Mouse (Mus musculus) cerebellum, postnatal 25 days (tissue): ENCODE data around the gene Sptssb.

ENCODE experiments used
- DNase-seq, 2 experiments: peaks; one replicate each; pipeline ENCODE4 v3.0.0; 2021; ENCODE audit warnings: mixed read lengths in 2 of 2

Sptssb gene

GRCm38 (mm10) chr3:69859858-69860588 lies at the start of gene Sptssb:
Gene Sptssb (minus strand): TSS chr3:69859940.
- peak; percentile 79 to 83 for DNase-seq

DNA sequence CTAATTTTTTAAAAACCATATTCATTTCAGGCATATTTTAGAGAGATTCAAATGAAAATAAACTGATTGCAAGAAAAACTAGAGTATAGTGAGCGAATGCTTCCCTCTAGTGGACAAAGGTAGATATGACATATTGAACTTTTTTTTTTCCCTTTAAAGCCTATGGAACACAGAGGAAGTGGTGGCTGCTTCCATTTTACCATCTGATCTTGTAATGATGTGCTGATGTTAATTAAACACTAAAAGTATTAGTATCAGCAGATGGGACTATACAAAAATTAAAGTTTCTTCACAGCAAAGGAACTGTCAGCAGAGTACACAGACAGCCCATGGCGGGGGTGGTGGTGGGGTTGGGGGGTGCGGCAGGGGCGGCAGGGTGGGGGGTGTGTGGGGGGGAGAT lies 48.3 kb upstream of the Sptssb start:
- no peak for DNase-seq

- no peak for DNase-seq
Observed at GRCm38 (mm10) chr3:69907564-69907963, 47.8 kb upstream of the Sptssb start.

GRCm38 (mm10) chr3:69902787-69903477 lies 43.2 kb upstream of the Sptssb start:
- peak; percentile 32 to 67 for DNase-seq

DNA sequence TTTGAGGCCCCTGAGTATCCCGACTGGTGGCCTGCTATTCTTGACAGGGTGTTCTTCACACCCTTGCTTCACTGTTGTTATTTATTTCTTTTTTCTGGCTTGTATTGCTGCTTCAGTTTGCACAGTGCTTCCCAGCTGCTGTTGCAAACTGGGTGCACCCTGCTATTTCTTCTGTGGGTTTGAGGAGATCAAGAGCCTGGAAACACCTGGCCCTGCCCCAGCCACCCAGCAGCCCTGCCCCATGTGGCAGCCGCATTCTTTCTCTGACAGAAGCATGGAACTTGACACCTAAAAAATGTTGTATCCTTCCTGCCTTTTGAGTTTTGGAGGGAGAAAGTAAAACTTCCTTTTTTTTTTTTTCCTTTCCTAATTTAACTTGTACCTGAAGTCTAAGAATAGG lies 42.6 kb upstream of the Sptssb start:
- DNase-seq = no peak

GRCm38 (mm10) chr3:69901874-69902381 lies 42.2 kb upstream of the Sptssb start:
- DNase-seq = no peak

- DNase-seq = no peak
Observed at GRCm38 (mm10) chr3:69900335-69900734, 40.6 kb upstream of the Sptssb start.

DNA sequence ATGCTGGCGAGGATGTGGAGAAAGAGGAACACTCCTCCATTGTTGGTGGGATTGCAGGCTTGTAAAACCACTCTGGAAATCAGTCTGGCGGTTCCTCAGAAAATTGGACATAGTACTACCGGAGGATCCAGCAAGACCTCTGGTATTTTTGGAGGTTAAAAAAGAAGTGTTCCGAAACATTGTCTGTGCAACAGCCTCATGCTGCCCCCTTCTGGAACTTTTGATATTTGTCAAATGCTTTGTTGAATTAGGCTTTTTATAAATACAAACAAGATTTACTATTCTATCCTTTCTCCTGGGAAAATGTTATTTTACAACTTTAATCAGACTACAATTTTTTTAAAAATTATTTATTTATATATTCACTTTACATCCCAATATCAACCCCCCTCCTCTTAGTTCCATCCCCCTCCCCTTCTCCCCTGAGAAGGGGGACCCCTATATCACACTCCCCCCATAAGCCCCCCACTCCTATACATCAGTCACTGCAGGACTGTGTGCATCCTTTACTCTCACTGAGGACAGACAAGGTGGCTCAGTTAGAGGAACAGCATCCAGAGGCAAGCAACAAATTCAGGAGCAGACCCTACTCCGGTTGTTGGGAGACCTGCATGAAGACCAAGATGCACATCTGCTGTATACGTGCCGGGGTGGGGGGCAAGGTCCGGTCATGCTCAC lies 38.3 kb upstream of the Sptssb start:
- DNase-seq = peak; percentile 40 to 71

DNA sequence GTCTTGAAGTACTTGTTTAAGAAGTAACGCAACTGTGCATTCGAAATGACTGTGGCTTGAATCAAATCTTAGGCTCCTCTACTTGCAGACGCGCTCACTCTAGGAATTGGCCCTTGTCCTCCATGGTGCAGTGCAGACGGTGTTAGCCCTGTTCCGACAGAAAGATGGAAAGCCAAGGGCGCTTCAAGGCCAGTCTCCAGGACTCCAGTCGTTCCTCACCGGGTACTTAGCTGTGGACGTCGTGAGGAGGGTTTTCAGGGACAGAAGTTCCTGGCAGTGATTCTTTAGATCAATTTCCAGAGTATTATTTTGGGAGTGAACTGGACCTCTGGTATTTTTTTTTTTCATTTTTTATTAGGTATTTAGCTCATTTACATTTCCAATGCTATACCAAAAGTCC lies 35.8 kb upstream of the Sptssb start:
- DNase-seq = peak; percentile 40 to 42

DNA sequence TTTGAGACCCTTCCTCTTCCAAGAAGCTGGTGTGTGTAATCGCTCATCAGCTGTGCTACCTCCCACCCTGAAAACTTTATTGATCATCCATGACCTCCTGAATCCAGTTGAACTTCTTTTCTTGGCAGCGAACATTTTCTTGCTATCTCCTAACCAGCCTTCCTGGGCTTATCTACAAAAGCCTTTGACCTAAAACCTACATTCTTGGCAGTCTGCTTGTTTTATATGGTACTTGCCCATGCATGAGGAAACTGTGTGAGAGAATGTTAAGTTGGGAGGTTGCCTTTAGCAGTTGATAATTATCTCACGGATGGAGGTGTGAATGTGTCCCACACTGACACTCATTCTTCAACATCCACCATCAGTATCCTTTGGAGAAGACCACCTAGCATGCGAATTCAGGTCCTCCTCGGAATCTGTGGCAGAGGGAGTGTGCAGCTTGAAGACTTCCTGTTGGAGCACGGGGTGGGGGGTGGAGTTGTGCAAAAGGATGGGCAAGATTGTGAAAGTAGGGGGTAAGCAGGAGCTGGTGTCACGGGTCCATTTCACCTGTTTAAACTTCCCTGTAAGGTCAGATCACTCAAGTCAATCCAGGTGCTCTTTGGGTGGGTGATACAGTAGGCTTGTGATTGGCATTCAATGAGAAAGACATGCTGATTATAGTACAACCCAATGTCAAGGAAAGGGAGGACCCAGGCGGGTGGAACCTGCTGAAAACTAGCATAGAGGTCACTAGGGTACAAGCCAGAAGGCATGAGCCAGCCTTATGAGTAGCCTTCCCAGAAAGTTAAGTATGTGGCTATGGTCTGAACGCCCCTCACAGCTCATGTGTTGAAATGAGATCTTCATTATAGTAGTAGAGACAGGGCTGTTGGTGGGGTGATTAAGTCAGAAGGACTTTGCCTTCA lies 32.7 kb upstream of the Sptssb start:
- no peak for DNase-seq

GRCm38 (mm10) chr3:69885866-69886265 lies 26.1 kb upstream of the Sptssb start:
- DNase-seq = peak; percentile 28 to 42

DNA sequence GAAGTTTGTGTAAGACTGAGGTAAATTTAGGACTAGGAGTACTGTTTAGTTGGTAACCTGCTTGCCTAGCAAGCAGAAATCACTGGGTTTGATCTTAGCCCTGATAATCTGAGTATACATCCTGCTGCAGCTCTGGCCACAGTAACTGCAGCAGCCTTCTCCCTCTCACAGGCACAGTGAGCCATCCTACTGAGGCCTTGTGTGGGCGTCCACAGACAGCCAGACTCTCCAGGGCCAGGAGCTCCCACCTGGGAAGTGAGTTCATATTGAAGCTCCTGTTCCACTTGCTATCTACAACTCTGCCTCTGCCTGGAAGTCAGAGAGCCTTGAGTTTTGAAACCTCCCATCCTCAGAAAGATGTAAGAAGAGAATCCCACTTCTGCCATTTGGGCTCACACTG lies 24.0 kb upstream of the Sptssb start:
- DNase-seq = no peak

DNA sequence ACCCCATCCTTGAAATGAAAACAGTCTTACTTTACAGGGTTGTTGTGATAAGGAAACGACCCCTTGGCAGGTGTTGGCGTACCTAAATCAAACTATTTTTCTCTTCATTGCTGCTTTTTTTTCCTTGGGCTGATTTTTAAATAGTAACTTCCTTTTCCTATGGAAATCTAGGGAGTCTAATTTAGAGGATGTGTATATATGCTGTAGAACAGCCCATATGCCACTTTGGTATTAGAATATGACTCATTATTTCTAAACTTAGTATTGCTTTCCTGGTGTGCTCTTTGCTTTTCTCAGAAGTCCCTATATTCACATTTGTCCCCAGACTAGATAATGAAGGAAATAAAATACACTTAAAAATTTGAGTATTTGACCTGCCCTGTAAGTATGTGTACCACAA lies 17.8 kb upstream of the Sptssb start:
- DNase-seq = no peak

- no peak for DNase-seq
Observed at GRCm38 (mm10) chr3:69874721-69875120, 15.0 kb upstream of the Sptssb start.

DNA sequence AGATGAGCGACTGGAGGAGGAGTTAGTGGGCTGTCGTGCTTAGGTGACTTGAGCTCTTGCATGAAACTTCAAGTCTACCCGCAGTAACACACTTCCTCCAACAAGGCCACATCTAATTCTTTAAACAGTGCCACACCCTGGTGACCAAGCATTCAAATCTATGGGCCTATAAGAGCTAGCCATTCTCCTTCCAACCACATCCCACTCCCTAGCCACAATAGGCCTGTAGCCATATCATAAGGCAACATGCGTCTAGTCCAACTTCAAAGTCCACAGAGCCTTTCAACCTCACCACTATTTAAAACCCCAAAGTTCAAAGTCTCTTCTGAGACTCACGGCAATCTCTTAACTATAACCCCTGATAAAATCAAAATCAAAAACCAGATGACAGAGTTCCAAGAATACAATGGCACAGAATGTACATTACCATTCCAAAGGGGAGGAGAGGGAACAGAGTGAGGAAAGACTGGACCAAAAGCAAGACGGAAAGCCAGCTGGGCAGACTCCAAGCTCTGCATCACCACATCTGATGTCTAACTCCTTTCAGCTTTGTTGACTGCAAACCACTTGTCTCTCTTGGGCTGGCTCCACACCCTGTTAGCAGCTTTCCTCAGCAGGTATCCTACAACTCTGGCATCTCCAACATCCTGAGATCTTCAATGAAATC lies 13.1 kb upstream of the Sptssb start:
- DNase-seq = peak in 1 of 2 experiments; percentile 16

DNA sequence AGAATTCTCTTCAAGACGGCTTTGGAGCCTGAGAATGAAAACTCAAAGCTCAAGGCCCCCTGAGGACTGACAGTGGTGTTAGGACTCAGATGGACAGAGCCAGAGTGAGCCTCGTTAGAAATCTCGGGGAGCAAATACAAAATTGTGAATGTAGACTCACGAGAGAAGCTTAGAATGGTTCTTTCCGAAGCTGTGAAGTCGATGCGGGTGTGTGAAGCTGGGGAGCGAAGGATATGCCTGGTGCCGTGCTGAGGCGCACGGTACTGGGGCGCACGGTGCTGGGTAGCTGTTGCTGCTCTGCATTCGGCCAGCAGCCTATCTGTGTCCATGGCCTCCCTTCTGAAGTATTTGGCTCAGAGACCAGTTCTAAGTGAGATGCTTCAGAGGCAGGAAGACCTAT lies 11.4 kb upstream of the Sptssb start:
- no peak for DNase-seq

GRCm38 (mm10) chr3:69869702-69870101 lies 10.0 kb upstream of the Sptssb start:
- DNase-seq = no peak

DNA sequence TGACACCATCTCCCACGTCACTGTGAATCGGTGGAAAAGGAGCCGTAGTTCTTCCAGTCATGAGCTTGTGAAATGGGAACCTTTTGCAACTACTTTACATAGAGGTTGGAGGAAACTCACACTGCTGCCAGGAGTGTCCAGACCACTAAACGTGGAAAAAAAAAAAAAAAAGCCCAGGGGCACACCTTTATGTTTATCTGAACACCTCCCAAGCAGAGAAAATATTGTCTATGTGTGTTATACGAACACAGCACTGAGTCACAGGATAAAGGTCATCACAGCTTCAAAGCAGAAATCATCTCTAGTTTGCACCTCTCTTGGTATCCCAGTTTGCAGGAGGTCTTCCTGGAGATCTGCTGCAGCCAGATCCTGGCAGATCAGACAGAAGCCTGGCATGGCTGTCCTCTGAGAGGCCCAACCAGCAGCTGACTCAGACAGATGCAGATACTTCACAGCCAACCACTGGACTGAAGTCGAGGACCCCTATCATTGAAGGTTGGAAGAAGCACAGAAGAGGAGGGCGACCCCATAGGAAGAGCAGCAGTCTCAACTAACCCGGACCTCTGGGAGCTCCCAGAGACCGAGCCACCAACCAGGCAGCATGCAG lies 2.2 kb upstream of the Sptssb start:
- DNase-seq = peak; percentile 33 to 38

- peak; percentile 87 to 88 for DNase-seq
Observed at GRCm38 (mm10) chr3:69860589-69861521, 1.1 kb upstream of the Sptssb start.

DNA sequence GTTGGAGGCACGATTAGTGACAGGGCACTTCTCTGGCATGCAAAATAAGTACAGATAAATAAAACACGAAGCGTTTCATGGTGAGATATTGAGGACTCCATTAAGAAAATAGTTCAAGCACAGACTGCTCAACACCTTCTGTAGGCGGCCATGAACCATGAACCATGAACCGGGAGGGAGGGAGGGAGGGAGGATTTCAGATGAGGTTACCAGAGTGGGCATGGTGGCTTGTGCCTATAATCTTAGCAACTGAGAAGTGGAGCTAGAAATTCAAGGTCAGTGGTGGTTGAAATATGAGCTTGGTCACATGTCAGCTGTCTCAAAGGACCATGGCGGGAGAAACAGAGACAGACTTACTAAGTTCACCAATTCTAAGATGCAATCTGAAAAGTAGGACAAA lies 20.3 kb downstream of the Sptssb start:
- DNase-seq = no peak
